Mouse (Mus musculus) CH12.LX (cell line): Measurements from ENCODE around the gene Rab37. TPM values are rescaled to one million over a fixed set of nuclear protein-coding genes. Genes with fewer than 3 reads are reported as not detected.

ENCODE experiments used
- DNase-seq: peaks from one replicate; pipeline ENCODE4 v3.0.0-alpha.2; 2013; ENCODE audit errors: extremely low read depth
- H3K27ac ChIP-seq: 2 replicates; pipeline ENCODE4 v1.5.1; 2012; ENCODE audit warnings: low read depth, mild to moderate bottlenecking, control low read depth, moderate library complexity; ENCODE audit not compliant: insufficient read depth
- H3K27me3 ChIP-seq: replicated peaks from 2 replicates; pipeline ENCODE3; 2012; ENCODE audit warnings: inconsistent platforms
- H3K36me3 ChIP-seq, 2 experiments: replicated peaks in 1 of 2; 2 replicates each; pipeline versions ENCODE3 to v1.6.1; 2012; ENCODE audit warnings: inconsistent platforms in 1 of 2, low read length in 1 of 2, mild to moderate bottlenecking in 1 of 2, mixed read lengths in 1 of 2, moderate library complexity in 1 of 2; ENCODE audit not compliant: control insufficient read depth in 1 of 2, insufficient read depth in 1 of 2
- H3K4me1 ChIP-seq, 2 experiments: 2 replicates each; pipeline ENCODE4 v1.6.1; 2012; ENCODE audit warnings: inconsistent platforms in 1 of 2, moderate library complexity in 1 of 2; ENCODE audit not compliant: insufficient read depth in 2 of 2, control insufficient read depth in 1 of 2
- H3K4me2 ChIP-seq: 2 replicates; pipeline ENCODE4 v1.6.1; 2012; ENCODE audit warnings: low read depth, mild to moderate bottlenecking, control low read depth; ENCODE audit not compliant: poor library complexity, insufficient read depth, severe bottlenecking
- H3K4me3 ChIP-seq, 3 experiments: fragments of 150-350 bp in 1 of 3; sonication (generic) in 1 of 3; replicated peaks in 1 of 3; 2 replicates each; pipeline versions ENCODE3 to v1.5.1; 2011 to 2012; ENCODE audit warnings: low read depth in 2 of 3, low read length in 2 of 3, mild to moderate bottlenecking in 2 of 3, moderate library complexity in 2 of 3, control low read depth in 1 of 3, improper control_type of control experiment in 1 of 3, inconsistent platforms in 1 of 3, mixed read lengths in 1 of 3; ENCODE audit not compliant: poor library complexity in 1 of 3
- H3K79me2 ChIP-seq: replicated peaks from 2 replicates; pipeline ENCODE4 v1.6.1; 2012; ENCODE audit warnings: mild to moderate bottlenecking, moderate library complexity; ENCODE audit not compliant: control insufficient read depth, poor library complexity, insufficient read depth, severe bottlenecking; ENCODE audit errors: extremely low read depth
- H3K9ac ChIP-seq: 2 replicates; pipeline ENCODE4 v1.6.1; 2012; ENCODE audit warnings: low read depth, mild to moderate bottlenecking, control low read depth, moderate library complexity; ENCODE audit not compliant: insufficient read depth
- H3K9me3 ChIP-seq: replicated peaks from 2 replicates; pipeline ENCODE3; 2012; ENCODE audit warnings: low read length, inconsistent platforms, mixed read lengths
- BHLHE40 ChIP-seq: IDR thresholded peaks from 2 replicates; pipeline ENCODE4 v1.6.1; 2011; ENCODE audit warnings: mild to moderate bottlenecking, low read depth, low read length, improper control_type of control experiment
- CHD1 ChIP-seq: IDR thresholded peaks from 2 replicates; pipeline ENCODE4 v1.6.1; 2012; ENCODE audit warnings: low read depth, low read length, improper control_type of control experiment, inconsistent platforms
- CHD2 ChIP-seq: IDR thresholded peaks from 2 replicates; pipeline ENCODE4 v1.6.1; 2011; ENCODE audit warnings: low read length, improper control_type of control experiment
- CTCF ChIP-seq, 2 experiments: IDR thresholded peaks in 1 of 2; conservative IDR thresholded peaks in 1 of 2; 2 replicates each; pipeline ENCODE4 v1.5.1; 2011 to 2012; ENCODE audit warnings: low read depth in 2 of 2, low read length in 2 of 2, improper control_type of control experiment in 1 of 2, inconsistent platforms in 1 of 2, mild to moderate bottlenecking in 1 of 2, moderate library complexity in 1 of 2
- ELF1 ChIP-seq: IDR thresholded peaks from 2 replicates; pipeline ENCODE4 v1.6.1; 2014; ENCODE audit warnings: low read depth, mild to moderate bottlenecking, inconsistent platforms, low read length, improper control_type of control experiment
- EP300 ChIP-seq: IDR thresholded peaks from 2 replicates; pipeline ENCODE4 v1.6.1; 2011; ENCODE audit warnings: low read length, improper control_type of control experiment
- ETS1 ChIP-seq: conservative IDR thresholded peaks from 2 replicates; pipeline ENCODE4 v1.6.1; 2012; ENCODE audit warnings: low read depth, mild to moderate bottlenecking, inconsistent platforms, low read length, improper control_type of control experiment, moderate library complexity
- GABPA ChIP-seq: IDR thresholded peaks from 2 replicates; pipeline ENCODE4 v1.6.1; 2012; ENCODE audit warnings: low read depth, low read length, improper control_type of control experiment, inconsistent platforms; ENCODE audit not compliant: insufficient replicate concordance
- HCFC1 ChIP-seq: IDR thresholded peaks from 2 replicates; pipeline ENCODE4 v1.6.1; 2012; ENCODE audit warnings: low read depth, mild to moderate bottlenecking, inconsistent platforms, low read length, improper control_type of control experiment
- IRF4 ChIP-seq: IDR thresholded peaks from 2 replicates; pipeline ENCODE4 v1.6.1; 2014; ENCODE audit warnings: low read depth, mild to moderate bottlenecking, inconsistent platforms, low read length, improper control_type of control experiment
- JUN ChIP-seq: IDR thresholded peaks from 2 replicates; pipeline ENCODE4 v1.6.1; 2011; ENCODE audit warnings: low read depth, mild to moderate bottlenecking, low read length, improper control_type of control experiment, moderate library complexity; ENCODE audit not compliant: insufficient read depth
- JUND ChIP-seq: conservative IDR thresholded peaks from 2 replicates; pipeline ENCODE4 v1.6.1; 2011; ENCODE audit warnings: low read depth, low read length, improper control_type of control experiment
- KAT2A ChIP-seq: IDR thresholded peaks from 2 replicates; pipeline ENCODE4 v1.6.1; 2012; ENCODE audit warnings: low read length, improper control_type of control experiment, inconsistent platforms; ENCODE audit not compliant: insufficient replicate concordance
- MAX ChIP-seq: IDR thresholded peaks from 2 replicates; pipeline ENCODE4 v1.6.1; 2011; ENCODE audit warnings: low read length, improper control_type of control experiment
- MAZ ChIP-seq: IDR thresholded peaks from 2 replicates; pipeline ENCODE4 v1.6.1; 2012; ENCODE audit warnings: low read depth, mild to moderate bottlenecking, inconsistent platforms, low read length, improper control_type of control experiment, moderate library complexity
- MEF2A ChIP-seq: IDR thresholded peaks from 2 replicates; pipeline ENCODE4 v1.6.1; 2014; ENCODE audit warnings: low read depth, mild to moderate bottlenecking, inconsistent platforms, low read length, improper control_type of control experiment, borderline replicate concordance
- MXI1 ChIP-seq: IDR thresholded peaks from 2 replicates; pipeline ENCODE4 v1.6.1; 2011; ENCODE audit warnings: mild to moderate bottlenecking, low read depth, low read length, improper control_type of control experiment
- MYC ChIP-seq: IDR thresholded peaks from 2 replicates; pipeline ENCODE4 v1.6.1; 2011; ENCODE audit warnings: low read depth, mild to moderate bottlenecking, improper control_type of control experiment, low read length
- NELFE ChIP-seq: IDR thresholded peaks from 2 replicates; pipeline ENCODE4 v1.6.1; 2011; ENCODE audit warnings: low read depth, low read length, improper control_type of control experiment
- NRF1 ChIP-seq: IDR thresholded peaks from 2 replicates; pipeline ENCODE4 v1.6.1; 2014; ENCODE audit warnings: low read depth, mild to moderate bottlenecking, inconsistent platforms, low read length, improper control_type of control experiment, moderate library complexity
- PAX5 ChIP-seq: IDR thresholded peaks from 2 replicates; pipeline ENCODE4 v1.6.1; 2012; ENCODE audit warnings: low read length, inconsistent platforms, mixed read lengths
- POLR2A ChIP-seq: IDR thresholded peaks from 2 replicates; pipeline ENCODE4 v1.6.1; 2011; ENCODE audit warnings: low read depth, mild to moderate bottlenecking, improper control_type of control experiment, low read length
- POLR2AphosphoS2 ChIP-seq: IDR thresholded peaks from 2 replicates; pipeline ENCODE4 v1.6.1; 2011; ENCODE audit warnings: low read depth, low read length, improper control_type of control experiment
- RAD21 ChIP-seq: IDR thresholded peaks from 2 replicates; pipeline ENCODE4 v1.6.1; 2011; ENCODE audit warnings: low read depth, mild to moderate bottlenecking, low read length, improper control_type of control experiment, moderate library complexity
- RCOR1 ChIP-seq: conservative IDR thresholded peaks from 2 replicates; pipeline ENCODE4 v1.6.1; 2012; ENCODE audit warnings: low read depth, mild to moderate bottlenecking, inconsistent platforms, low read length, improper control_type of control experiment
- SMC3 ChIP-seq: IDR thresholded peaks from 2 replicates; pipeline ENCODE4 v1.6.1; 2011; ENCODE audit warnings: low read depth, low read length, improper control_type of control experiment
- TBP ChIP-seq: conservative IDR thresholded peaks from 2 replicates; pipeline ENCODE4 v1.6.1; 2011; ENCODE audit warnings: low read depth, low read length, improper control_type of control experiment
- TCF12 ChIP-seq: IDR thresholded peaks from 2 replicates; pipeline ENCODE4 v1.6.1; 2014; ENCODE audit warnings: low read depth, mild to moderate bottlenecking, inconsistent platforms, low read length, improper control_type of control experiment
- UBTF ChIP-seq: IDR thresholded peaks from 2 replicates; pipeline ENCODE4 v1.6.1; 2012; ENCODE audit warnings: low read depth, mild to moderate bottlenecking, inconsistent platforms, low read length, improper control_type of control experiment, moderate library complexity
- USF1 ChIP-seq: IDR thresholded peaks from 2 replicates; pipeline ENCODE4 v1.6.1; 2014; ENCODE audit warnings: low read depth, mild to moderate bottlenecking, inconsistent platforms, low read length, improper control_type of control experiment
- USF2 ChIP-seq: conservative IDR thresholded peaks from 2 replicates; pipeline ENCODE4 v1.6.1; 2011; ENCODE audit warnings: low read depth, low read length, improper control_type of control experiment
- ZC3H11A ChIP-seq: IDR thresholded peaks from 2 replicates; pipeline ENCODE4 v1.6.1; 2012; ENCODE audit warnings: low read depth, mild to moderate bottlenecking, inconsistent platforms, low read length, improper control_type of control experiment
- ZKSCAN1 ChIP-seq: IDR thresholded peaks from 2 replicates; pipeline ENCODE4 v1.6.1; 2012; ENCODE audit warnings: low read depth, inconsistent platforms, low read length, improper control_type of control experiment, borderline replicate concordance
- ZMIZ1 ChIP-seq: IDR thresholded peaks from 2 replicates; pipeline ENCODE4 v1.6.1; 2012; ENCODE audit warnings: low read depth, mild to moderate bottlenecking, inconsistent platforms, low read length, improper control_type of control experiment
- ZNF384 ChIP-seq: IDR thresholded peaks from 2 replicates; pipeline ENCODE4 v1.6.1; 2012; ENCODE audit warnings: low read depth, low read length, improper control_type of control experiment, inconsistent platforms
- dilution Hi-C: fragments of 300-500 bp; cut with MboI; formaldehyde crosslinking; loops from 2 replicates; pipeline ENCODE4 v1.14.3; 2020; ENCODE audit warnings: low sequenced_read_pairs; ENCODE audit not compliant: extremely low pct_unique_long_range_greater_than_20kb, extremely low pct_ligation_motif_present
- in situ Hi-C: fragments of 300-500 bp; cut with MboI; formaldehyde crosslinking; loops from 3 replicates; pipeline ENCODE4 v1.14.3; 2019; ENCODE audit warnings: low sequenced_read_pairs, low pct_ligation_motif_present, low pct_unique_long_range_greater_than_20kb, mixed read lengths
- polyA plus RNA-seq: library from polyadenylated mRNA; unstranded; fragments of >175 nt; gene quantifications from 2 replicates; pipeline ENCODE4 v1.2.1, GENCODE M21; 2012; ENCODE audit warnings: low read depth; ENCODE audit not compliant: insufficient read length
- total RNA-seq, 2 experiments: library from RNA; depleted of rRNA; stranded (reverse); fragments of 300-350 nt in 1 of 2; fragments of >200 nt in 1 of 2; gene quantifications; 2 replicates each; pipeline ENCODE4 v1.2.3; 2012 to 2014

Rab37 gene
- total and polyA plus RNA-seq, 3 experiments = 2.0 to 3.6 (median 2.3) TPM

DNA sequence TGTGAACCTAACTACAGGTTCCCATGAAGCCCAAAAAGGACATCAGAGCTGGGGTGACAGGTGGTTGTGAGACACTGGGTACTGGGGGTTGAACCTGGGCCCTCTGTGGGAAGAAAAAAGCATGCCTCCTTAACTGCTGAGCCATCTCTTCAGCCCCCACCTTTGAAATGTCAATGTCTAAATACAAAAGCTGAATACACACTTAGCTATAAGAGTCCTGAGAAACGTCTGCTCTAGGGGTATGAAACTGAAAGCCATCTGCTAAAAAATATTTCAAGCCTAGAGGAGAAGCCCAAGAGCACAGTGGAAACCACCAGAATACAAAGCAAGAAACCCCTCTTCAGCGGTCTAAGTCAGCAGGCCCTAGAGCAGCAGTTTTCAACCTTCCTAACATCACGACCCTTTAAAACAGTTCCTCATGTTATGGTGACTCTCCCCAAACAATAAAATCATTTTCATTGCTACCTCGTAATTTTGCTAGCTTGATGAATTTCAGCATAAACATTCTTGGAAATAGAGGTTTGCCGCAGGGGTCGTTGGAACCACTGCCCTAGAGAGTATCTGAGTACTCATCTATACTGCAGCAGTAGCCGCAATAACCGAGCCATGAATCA is 40.6 kb downstream of the Rab37 start (continued):
- TF ChIP-seq UBTF (no peak), MEF2A (peak; percentile 86), ETS1 (peak; percentile 82), JUN (no peak), MAX (peak; percentile 41; the same call in 1 of the 2 replicates), POLR2A (peak; percentile 43; the same call in 1 of the 2 replicates), ELF1 (no peak), PAX5 (no peak), RAD21 (no peak; the same call in 1 of the 2 replicates), SMC3 (no peak)

DNA sequence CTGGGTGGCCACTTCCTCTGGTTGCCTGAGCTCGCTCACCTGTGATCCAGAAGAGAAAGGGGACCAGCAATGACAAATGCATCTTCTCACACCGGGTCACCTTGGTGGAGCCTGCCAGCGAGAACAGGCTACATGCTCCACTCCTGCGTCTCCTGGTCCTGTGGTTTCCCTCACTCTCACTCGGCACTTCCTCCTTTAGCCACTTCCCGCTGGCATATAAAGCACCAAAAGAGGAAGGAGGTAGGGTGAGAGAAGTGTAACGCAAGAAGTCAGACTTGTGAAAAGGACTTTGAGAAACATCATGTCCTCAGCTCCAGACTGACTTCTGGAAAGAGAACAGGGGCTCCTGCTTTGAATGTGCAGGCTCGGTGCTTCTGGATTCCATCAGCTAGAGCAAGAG is 42.6 kb downstream of the Rab37 start, which contains the start of gene Cd300lf:
Cd300lf (minus strand) TSS at position 193 of the 400 bp plus-strand sequence.
- Histone ChIP-seq H3K79me2 (peaks cover 40% of the 10 kb centered on the region), H3K27me3 (no peaks in the 10 kb centered on the region), H3K36me3 (peaks cover 0 to 14% of the 10 kb centered on the region in 2 experiments), H3K9ac (peak within 1 kb of the TSS; percentile 73), H3K4me3 (peak within 1 kb of the TSS; percentile 59 to 80 (median 69)), H3K4me1 (peaks cover 13 to 61% of the 10 kb centered on the region in 2 experiments; a peak in 3 of 4 replicates), H3K9me3 (peaks cover 5% of the 10 kb centered on the region), H3K27ac (peak within 1 kb of the TSS; percentile 76), H3K4me2 (peak within 1 kb of the TSS; percentile 89)
- dilution Hi-C loops (no loop called here), in situ Hi-C loops (no loop called here)
- peak; percentile 91 for DNase-seq
- no peak for TF ChIP-seq USF2
- peak; percentile 5; the same call in 1 of the 2 replicates for TF ChIP-seq JUN
- TF ChIP-seq GABPA = no peak
- peak; percentile 78 for TF ChIP-seq BHLHE40
- no peak for TF ChIP-seq USF1
- peak; percentile 91 for TF ChIP-seq TBP
- peak; percentile 84 for TF ChIP-seq TCF12
- TF ChIP-seq ETS1 = peak; percentile 64
- TF ChIP-seq NELFE = peak; percentile 78
- no peak for TF ChIP-seq SMC3
- peak; percentile 79; the same call in 1 of the 2 replicates for TF ChIP-seq MXI1
- peak; percentile 81 for TF ChIP-seq MAX
- peak; percentile 87 for TF ChIP-seq MEF2A
- TF ChIP-seq ZC3H11A = no peak
- TF ChIP-seq HCFC1 = peak; percentile 59; the same call in 1 of the 2 replicates
- TF ChIP-seq ZKSCAN1 = no peak
- peak; percentile 88 for TF ChIP-seq EP300
- TF ChIP-seq POLR2A = peak; percentile 77
- TF ChIP-seq NRF1 = no peak
- no peak; the same call in 1 of the 2 replicates for TF ChIP-seq RAD21
- TF ChIP-seq CTCF (conservative IDR thresholded peaks at IDR 0.05 in 1 of 2, IDR thresholded peaks at IDR 0.05 in 1 of 2; ENCODE audit: low read depth in 2 of 2, low read length in 2 of 2) = no peak
- no peak; the same call in 1 of the 2 replicates for TF ChIP-seq MAZ
- peak; percentile 67; the same call in 1 of the 2 replicates for TF ChIP-seq MYC
- no peak for TF ChIP-seq JUND
- TF ChIP-seq CHD1 = peak; percentile 73
- TF ChIP-seq RCOR1 = no peak; the same call in none of the 2 replicates
- peak; percentile 82 for TF ChIP-seq IRF4
- no peak for TF ChIP-seq KAT2A
- TF ChIP-seq ZNF384 = 0 out of 2 replicates have a peak, but pooled peaks have one; percentile 25
- TF ChIP-seq POLR2AphosphoS2 = no peak
- TF ChIP-seq PAX5 = no peak
- 0 out of 2 replicates have a peak, but pooled peaks have one; percentile 58 for TF ChIP-seq CHD2
- peak; percentile 86 for TF ChIP-seq ZMIZ1
- TF ChIP-seq UBTF = peak; percentile 58; the same call in 1 of the 2 replicates
